Mouse (Mus musculus): ENCODE data around the gene 1700001C02Rik. TPM values are rescaled to one million over a fixed set of nuclear protein-coding genes. Genes with fewer than 3 reads are reported as not detected.

1700001C02Rik gene
- total RNA-seq, 2 experiments from 2014 or later: 0.90 TPM; not detected in 1

DNA sequence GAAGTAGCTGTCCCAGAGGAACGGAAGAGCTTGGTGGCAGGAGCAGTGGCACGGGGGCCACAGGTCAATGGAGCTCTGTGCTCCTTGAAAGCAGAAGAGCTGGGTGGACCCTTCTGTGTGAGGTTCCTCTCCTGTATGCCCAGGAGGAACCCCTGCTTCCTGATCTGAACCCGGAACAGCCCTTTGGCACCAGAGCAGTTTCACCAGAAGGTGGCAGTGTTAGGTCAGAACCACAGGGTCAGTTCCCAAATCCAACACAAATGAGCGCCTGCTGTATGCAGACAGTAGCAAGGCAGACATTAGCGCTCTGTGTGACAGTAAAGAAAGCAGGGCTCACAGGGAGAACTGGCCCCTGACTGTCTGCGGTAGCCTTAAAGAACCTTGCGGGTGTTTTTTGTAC, 50.5 kb downstream of the 1700001C02Rik start:
- peak; percentile 89 for TF ChIP-seq CTCF (conservative IDR thresholded peaks at IDR 0.05)
- Histone ChIP-seq H3K27ac (no peak overlapping the region), H3K4me3 (no peak overlapping the region)
- peak in 1 of 2 experiments; percentile 63 for DNase-seq (ENCODE audit: low spot score in 2 of 2)

DNA sequence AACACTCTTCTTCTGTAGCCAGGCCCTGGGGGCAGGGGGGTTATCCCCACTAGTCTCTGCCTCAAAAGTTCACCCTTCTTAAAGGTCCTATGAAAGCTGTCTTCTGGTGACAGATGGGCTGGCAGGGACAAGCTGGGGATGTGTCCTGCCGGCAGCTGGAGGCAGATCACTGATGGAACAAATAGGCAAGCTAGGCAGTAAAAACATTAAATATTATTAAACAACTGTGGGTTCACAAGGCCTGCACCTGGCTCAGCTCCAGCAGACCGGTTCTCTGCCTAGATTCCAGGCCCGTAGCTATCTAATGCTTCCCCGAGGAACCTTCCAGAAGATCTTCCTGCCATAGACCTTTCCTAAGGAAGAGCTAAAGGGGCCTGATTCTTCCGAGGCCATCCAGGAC, 52.3 kb downstream of the 1700001C02Rik start:
- no peak overlapping the region for H3K4me3 ChIP-seq
- TF ChIP-seq CTCF (conservative IDR thresholded peaks at IDR 0.05): no peak
- no peak overlapping the region for H3K27ac ChIP-seq
- DNase-seq (ENCODE audit: low spot score in 2 of 2): no peak

DNA sequence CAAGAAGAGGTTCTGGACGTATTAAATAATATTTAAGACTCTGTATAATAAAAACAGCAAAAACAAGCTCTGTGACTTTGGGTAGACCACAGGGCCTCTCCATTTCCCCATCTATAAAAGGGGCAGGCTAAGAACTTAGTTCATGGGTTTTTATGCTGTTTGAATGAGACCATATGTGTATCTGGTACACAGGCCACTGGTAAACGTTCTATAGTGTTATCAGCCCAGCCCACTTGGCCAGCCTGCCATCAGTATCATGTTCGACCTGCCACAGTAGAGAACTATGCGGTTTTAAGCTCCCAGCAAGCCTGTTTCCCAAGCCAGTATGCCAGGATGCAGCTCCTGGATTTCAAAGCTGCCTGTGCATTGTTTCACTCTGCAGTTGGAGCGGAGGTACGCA, 52.7 kb downstream of the 1700001C02Rik start:
- Histone ChIP-seq H3K4me3 (no peak overlapping the region), H3K27ac (no peak overlapping the region)
- DNase-seq (ENCODE audit: low spot score in 2 of 2): no peak
- TF ChIP-seq CTCF (conservative IDR thresholded peaks at IDR 0.05): no peak

DNA sequence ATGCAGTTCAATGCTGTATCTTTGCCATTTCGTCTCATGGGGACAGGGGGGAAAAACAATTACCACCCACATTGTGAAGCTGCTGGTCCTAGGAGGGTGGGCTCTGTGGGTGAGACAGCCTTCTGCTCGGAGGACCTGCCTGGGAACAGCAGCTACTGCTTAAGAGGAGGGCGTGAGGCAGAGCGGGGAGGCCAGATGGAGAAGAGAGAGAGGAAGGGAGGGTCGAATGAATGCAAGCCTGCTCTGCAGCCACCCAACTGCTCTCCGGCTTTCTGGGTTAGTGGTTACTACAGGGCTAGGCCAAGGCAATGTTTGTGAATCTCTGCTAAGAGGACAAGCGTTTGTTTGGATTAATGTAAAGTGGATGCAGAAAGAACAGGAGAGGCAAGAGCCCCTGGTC, 53.6 kb downstream of the 1700001C02Rik start:
- DNase-seq (ENCODE audit: low spot score in 2 of 2): no peak
- no peak overlapping the region for H3K27ac ChIP-seq
- TF ChIP-seq CTCF (conservative IDR thresholded peaks at IDR 0.05): no peak
- H3K4me3 ChIP-seq: no peak overlapping the region

DNA sequence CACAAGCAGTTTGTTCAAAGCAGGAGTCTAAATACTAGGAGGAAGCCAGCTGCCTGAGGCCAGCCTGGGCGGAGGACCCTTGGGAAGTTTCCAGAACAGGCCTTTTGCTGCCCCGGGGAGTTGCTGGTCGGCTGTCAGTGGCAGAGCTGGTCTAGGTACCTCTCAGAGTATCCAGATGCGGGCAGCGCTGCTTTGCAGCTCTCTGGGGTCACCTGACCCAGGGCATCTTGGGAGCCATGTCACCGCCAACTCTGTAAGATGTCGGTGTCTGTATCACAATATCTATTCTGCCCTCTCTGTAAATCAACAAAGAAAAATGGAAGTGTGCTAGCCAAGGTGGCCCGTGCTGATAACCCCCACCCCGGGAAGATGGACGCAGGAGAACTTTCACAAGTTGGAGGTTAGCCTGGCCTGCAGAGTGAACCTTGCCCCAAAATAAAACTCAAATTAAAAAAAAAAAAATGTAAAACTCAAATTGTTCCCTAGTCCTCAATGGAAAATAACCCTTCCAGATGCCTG, 54.4 kb downstream of the 1700001C02Rik start:
- H3K27ac ChIP-seq: no peak overlapping the region
- DNase-seq (ENCODE audit: low spot score in 2 of 2): no peak
- no peak overlapping the region for H3K4me3 ChIP-seq
- 0 out of 2 replicates have a peak, but pooled peaks have one; percentile 10 for TF ChIP-seq CTCF (conservative IDR thresholded peaks at IDR 0.05)

DNA sequence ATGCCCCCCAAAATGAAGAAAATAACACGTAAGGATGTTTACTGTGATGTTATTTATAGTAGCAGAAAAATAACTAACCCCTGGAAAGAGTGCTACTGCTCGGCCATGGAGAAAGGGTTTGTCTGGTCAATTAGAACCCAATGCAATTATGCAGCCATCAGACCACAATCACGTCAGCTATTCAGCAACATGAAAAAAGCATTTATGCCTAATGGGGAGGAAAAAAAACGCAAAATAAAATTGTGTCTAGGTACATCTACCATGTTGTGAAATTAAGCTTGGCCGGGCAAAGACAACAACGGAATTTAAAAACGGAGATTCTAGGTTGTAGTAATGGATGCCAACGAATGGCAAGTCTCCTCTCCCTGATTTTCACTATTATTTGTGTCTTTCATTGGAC, 56.6 kb downstream of the 1700001C02Rik start:
- H3K4me3 ChIP-seq: no peak overlapping the region
- TF ChIP-seq CTCF (conservative IDR thresholded peaks at IDR 0.05): no peak
- no peak overlapping the region for H3K27ac ChIP-seq
- DNase-seq (ENCODE audit: low spot score in 2 of 2): no peak

DNA sequence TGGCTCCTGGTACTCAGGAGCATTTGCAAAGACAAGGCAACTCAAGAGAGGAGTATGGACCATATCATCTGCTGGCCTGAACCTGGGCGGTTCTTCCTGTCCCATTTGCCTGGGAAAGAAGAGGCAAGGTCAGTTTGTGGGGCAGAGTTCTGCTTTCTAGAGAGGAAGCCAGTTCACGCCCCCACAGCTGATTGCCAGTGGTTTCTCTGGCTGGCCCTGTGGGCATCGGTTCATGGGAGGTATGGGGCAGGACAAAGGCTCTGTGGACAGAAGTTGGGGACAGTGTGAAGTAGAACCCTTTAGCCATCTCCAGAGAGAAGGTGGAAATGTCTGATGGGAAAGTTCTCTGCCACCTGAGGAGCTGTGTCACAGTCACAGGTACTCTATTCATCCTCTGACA, 57.3 kb downstream of the 1700001C02Rik start:
- Histone ChIP-seq H3K4me3 (no peak overlapping the region), H3K27ac (no peak overlapping the region)
- no peak for TF ChIP-seq CTCF (conservative IDR thresholded peaks at IDR 0.05)
- DNase-seq (ENCODE audit: low spot score in 2 of 2): no peak

DNA sequence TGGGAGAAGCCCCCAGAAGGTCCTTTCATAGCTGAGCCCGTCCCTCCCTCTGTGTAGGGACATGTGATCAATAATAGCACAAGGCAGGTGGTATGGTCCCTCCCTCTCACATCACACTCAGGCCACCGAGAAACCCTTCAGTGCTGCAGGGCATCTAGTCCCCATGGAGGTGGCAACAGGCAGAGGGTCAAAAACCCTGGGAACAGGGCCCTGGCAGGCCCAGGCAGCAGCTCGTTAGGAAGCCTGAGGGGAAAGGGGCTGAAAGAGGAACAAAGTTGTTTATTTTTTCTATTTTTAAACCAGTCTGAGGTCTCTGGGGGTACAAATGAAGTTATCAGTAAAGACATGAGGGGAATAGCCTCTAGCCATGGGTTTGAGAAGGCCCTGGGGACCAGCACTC, 58.4 kb downstream of the 1700001C02Rik start:
- Histone ChIP-seq H3K27ac (peak overlapping the region; percentile 19; the same call in 1 of the 2 replicates), H3K4me3 (no peak overlapping the region)
- no peak for DNase-seq (ENCODE audit: low spot score in 2 of 2)
- no peak for TF ChIP-seq CTCF (conservative IDR thresholded peaks at IDR 0.05)

DNA sequence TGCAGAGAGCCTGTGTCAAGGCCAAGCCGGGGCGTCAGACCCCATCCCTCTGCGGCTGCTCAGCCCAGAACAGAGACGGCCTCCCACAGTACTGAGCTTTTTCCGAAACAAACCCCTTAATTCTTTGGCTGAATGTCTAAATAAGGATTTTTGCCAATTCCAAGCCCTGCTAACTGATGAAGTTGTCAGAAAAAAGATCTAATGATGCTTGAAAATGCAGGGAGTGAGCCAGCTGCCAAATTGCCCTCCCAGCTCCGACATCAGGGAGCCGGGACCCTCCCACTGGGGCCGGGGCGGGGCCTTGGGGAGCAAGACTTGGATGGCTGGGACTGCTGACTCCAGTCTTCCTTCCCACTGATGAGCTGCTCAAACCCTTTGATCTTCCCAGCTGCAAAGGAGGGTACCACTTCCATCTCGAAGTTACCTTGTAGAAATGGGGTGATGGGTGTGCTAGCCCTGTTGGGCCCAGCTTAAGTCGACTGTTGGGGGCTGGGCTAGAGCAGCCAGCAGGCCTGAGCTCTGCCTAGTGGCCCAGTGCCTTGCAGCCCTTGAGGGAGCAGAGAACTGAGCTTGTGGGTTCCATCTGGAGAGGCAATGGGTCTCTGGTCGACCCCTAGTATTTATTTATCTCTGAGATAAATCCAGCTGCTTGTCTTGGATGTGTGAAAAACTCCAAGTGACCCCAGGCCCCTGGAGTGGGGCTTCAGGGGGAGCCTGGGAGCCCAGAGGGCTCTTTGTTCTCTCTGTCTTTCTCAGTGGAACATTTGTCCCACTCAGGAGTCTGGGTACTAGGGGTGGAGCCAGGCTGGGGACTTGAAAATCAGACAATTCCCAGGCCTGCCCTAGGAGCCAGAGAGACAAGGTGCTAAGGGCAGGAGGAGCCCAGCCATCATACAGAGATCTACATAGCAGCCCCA, 60.3 kb downstream of the 1700001C02Rik start:
- no peak overlapping the region for H3K27ac ChIP-seq
- H3K4me3 ChIP-seq: no peak overlapping the region
- DNase-seq (ENCODE audit: low spot score in 2 of 2): peak; percentile 32 to 46
- TF ChIP-seq CTCF (conservative IDR thresholded peaks at IDR 0.05): no peak

DNA sequence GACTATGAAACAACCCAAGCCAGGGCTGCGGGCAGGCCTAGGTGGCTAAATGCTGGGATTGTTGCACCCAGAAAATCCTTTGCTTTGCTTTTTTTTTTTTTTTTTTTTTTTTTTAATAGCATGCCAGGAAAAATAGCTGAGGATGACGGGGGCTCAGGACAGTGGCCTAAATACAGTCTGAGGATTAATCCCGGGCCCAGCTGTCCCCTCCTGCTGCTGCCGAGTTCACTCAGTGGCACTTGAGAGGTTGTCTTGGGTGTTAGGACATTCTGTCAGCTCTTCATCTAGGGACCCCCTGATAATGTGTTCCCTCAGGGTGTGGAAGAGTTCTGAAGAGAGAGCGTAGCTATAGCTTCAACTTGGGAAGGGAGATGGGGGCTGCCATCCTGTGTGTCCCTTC, 61.3 kb downstream of the 1700001C02Rik start:
- TF ChIP-seq CTCF (conservative IDR thresholded peaks at IDR 0.05): no peak
- H3K27ac ChIP-seq: no peak overlapping the region
- DNase-seq (ENCODE audit: low spot score in 2 of 2): no peak
- no peak overlapping the region for H3K4me3 ChIP-seq

DNA sequence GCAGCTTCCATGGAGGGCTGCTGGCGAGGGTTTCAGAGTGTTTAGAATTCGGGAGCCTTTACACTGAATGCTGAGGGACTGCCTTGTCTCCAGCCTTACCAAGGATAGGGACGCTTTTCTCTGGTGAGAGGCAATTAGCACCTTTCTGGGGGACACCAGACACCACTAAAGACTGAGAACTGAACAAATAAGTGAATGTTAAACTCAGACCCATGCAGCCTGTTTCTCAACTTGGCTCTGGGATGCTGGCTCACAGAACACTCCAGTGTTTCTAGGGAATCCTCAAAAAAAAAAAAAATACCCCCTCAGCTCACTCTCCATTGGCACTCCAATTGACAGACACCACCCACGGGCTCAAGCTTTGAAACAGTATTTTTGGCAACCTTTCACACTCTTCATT, 63.1 kb downstream of the 1700001C02Rik start:
- no peak for DNase-seq (ENCODE audit: low spot score in 2 of 2)
- Histone ChIP-seq H3K4me3 (no peak overlapping the region), H3K27ac (no peak overlapping the region)
- no peak for TF ChIP-seq CTCF (conservative IDR thresholded peaks at IDR 0.05)

Other genes with a start within 250 kb of the 1700001C02Rik start
- 10 to 100 TPM; 34.9 to 35.3 TPM for gene Selenoi, start 233.5 kb upstream of the 1700001C02Rik start, total RNA-seq (2021)
- gene Drc1, start 184.7 kb upstream of the 1700001C02Rik start, total RNA-seq (2021): 1 to 10 TPM; 7.6 to 8.6 TPM
- 1 to 10 TPM; 4.2 to 4.4 TPM for gene Otof, start 4.1 kb upstream of the 1700001C02Rik start, total RNA-seq (2021)
- not detected for gene Cib4, start 79.8 kb downstream of the 1700001C02Rik start, total RNA-seq (2021)
- 10 to 100 TPM in 1 of 2 experiments, 1 to 10 TPM in 1; 9.7 to 11.3 TPM for gene Kcnk3, start 122.1 kb downstream of the 1700001C02Rik start, total RNA-seq (2021)
- gene Slc35f6, start 181.9 kb downstream of the 1700001C02Rik start, total RNA-seq (2021): 10 to 100 TPM; 39.2 to 39.9 TPM
- gene Cenpa, start 200.7 kb downstream of the 1700001C02Rik start, total RNA-seq (2021): 1 to 10 TPM; 3.7 to 7.1 TPM
- gene Dpysl5, start 245.5 kb downstream of the 1700001C02Rik start, total RNA-seq (2021): 10 to 100 TPM; 30.1 to 30.7 TPM

Measured in layer of hippocampus, adult 2 months (tissue).